Mouse (Mus musculus): ENCODE measurements around the gene Scamp2. TPM values are rescaled to one million over a fixed set of nuclear protein-coding genes. Genes with fewer than 3 reads are reported as not detected.

Scamp2 gene
- 10 to 100 TPM; 29.7 to 31.0 TPM for total RNA-seq (2021)

GRCm38 (mm10) chr9:57560861-57561710 is at the start of gene Scamp2:
Scamp2 (plus strand) TSS chr9:57560943.
- DNase-seq: peak; percentile 94
- intact Hi-C loops (cut with DNase I): no loop called here

GRCm38 (mm10) chr9:57517113-57517512 is 43.6 kb upstream of the Scamp2 start:
- DNase-seq: peak; percentile 65
- intact Hi-C loops (cut with DNase I): no loop called here

- no peak for DNase-seq
- intact Hi-C loops (cut with DNase I): no loop called here
These were observed 40.2 kb upstream of the Scamp2 start for GRCm38 (mm10) chr9:57520375-57521055.

GRCm38 (mm10) chr9:57521056-57521911 is 39.5 kb upstream of the Scamp2 start, which contains the start of gene Cox5a:
Cox5a (plus strand) TSS chr9:57521274.
- DNase-seq: peak; percentile 94
- intact Hi-C loops (cut with DNase I): no loop called here

GRCm38 (mm10) chr9:57522114-57522860 is 38.5 kb upstream of the Scamp2 start:
- no peak for DNase-seq
- intact Hi-C loops (cut with DNase I): no loop called here

GRCm38 (mm10) chr9:57522861-57523246 is 37.9 kb upstream of the Scamp2 start:
- intact Hi-C loops (cut with DNase I): no loop called here
- no peak for DNase-seq

- no peak for DNase-seq
- intact Hi-C loops (cut with DNase I): no loop called here
These were observed 37.0 kb upstream of the Scamp2 start for GRCm38 (mm10) chr9:57523754-57524153.

- intact Hi-C loops (cut with DNase I): no loop called here
- DNase-seq: no peak
These were observed 36.3 kb upstream of the Scamp2 start for GRCm38 (mm10) chr9:57524439-57524838.

GRCm38 (mm10) chr9:57525516-57525915 is 35.2 kb upstream of the Scamp2 start:
- intact Hi-C loops (cut with DNase I): no loop called here
- DNase-seq: no peak

GRCm38 (mm10) chr9:57526435-57526834 is 34.3 kb upstream of the Scamp2 start:
- no peak for DNase-seq
- intact Hi-C loops (cut with DNase I): no loop called here

- DNase-seq: no peak
- intact Hi-C loops (cut with DNase I): loop anchor here (10.0 kb wide), 1 partner anchor 213 kb away; no protein-coding TSS in a partner anchor
These were observed 28.8 kb upstream of the Scamp2 start for GRCm38 (mm10) chr9:57531946-57532345.

- intact Hi-C loops (cut with DNase I): loop anchor here (10.0 kb wide), 1 partner anchor 208 kb away; no protein-coding TSS in a partner anchor
- no peak for DNase-seq
These were observed 24.4 kb upstream of the Scamp2 start for GRCm38 (mm10) chr9:57536362-57536761.

- intact Hi-C loops (cut with DNase I): loop anchor here (10.0 kb wide), 1 partner anchor 208 kb away; no protein-coding TSS in a partner anchor
- DNase-seq: peak; percentile 94
These were observed 23.6 kb upstream of the Scamp2 start, which contains the start of gene Fam219b for GRCm38 (mm10) chr9:57537044-57537727. Fam219b (plus strand) TSS chr9:57537528.

GRCm38 (mm10) chr9:57537728-57538181 is 23.0 kb upstream of the Scamp2 start:
- DNase-seq: no peak
- intact Hi-C loops (cut with DNase I): loop anchor here (10.0 kb wide), 1 partner anchor 207 kb away; no protein-coding TSS in a partner anchor

GRCm38 (mm10) chr9:57539550-57539949 is 21.2 kb upstream of the Scamp2 start:
- DNase-seq: no peak
- intact Hi-C loops (cut with DNase I): loop anchor here (10.0 kb wide), 1 partner anchor 205 kb away; no protein-coding TSS in a partner anchor

GRCm38 (mm10) chr9:57541312-57541711 is 19.4 kb upstream of the Scamp2 start:
- DNase-seq: peak; percentile 43
- intact Hi-C loops (cut with DNase I): loop anchor here (5.0 kb wide), 1 partner anchor 116 kb away; no protein-coding TSS in a partner anchor

GRCm38 (mm10) chr9:57543951-57544350 is 16.8 kb upstream of the Scamp2 start:
- DNase-seq: no peak
- intact Hi-C loops (cut with DNase I): loop anchor here (5.0 kb wide), 1 partner anchor 113 kb away; no protein-coding TSS in a partner anchor

- intact Hi-C loops (cut with DNase I): no loop called here
- no peak for DNase-seq
These were observed 13.5 kb upstream of the Scamp2 start for GRCm38 (mm10) chr9:57547287-57547686.

GRCm38 (mm10) chr9:57547869-57548268 is 12.9 kb upstream of the Scamp2 start:
- intact Hi-C loops (cut with DNase I): no loop called here

More at GRCm38 (mm10) chr9:57547869-57548268, 12.9 kb upstream of the Scamp2 start:
- DNase-seq: no peak

Measured in left cerebral cortex, postnatal 4 days (tissue).